Comparison of ENCODE assay signal across 19 mouse cellular contexts in genomic region chr2:180959605-180960004, GRCm38 (mm10). TPM values are rescaled to one million over a fixed set of nuclear protein-coding genes. Genes with fewer than 3 reads are reported as not detected.
DNase-seq lines count a peak whose midpoint lies in the region; ATAC-seq and TF ChIP-seq lines count a peak whose summit lies in the region.
"Had no signal": no experiment of that assay in that cellular context is flagged by ENCODE, and none has a peak within 500 bp of the region (broad histone marks: within the 10 kb centered on the region; RNA-seq: fewer than 3 reads in every experiment).

No protein-coding gene starts in this region.

- H3K36me3 ChIP-seq in lung, embryonic 16.5 days (ENCODE audit: control insufficient read depth, insufficient read depth, low read length), result no peaks in the 10 kb centered on the region
- H3K36me3 ChIP-seq in C2C12 (ENCODE audit: control insufficient read depth, insufficient read depth), result no peaks in the 10 kb centered on the region
- H3K36me3 ChIP-seq in stomach, embryonic 15.5 days, result no peaks in the 10 kb centered on the region
- no peaks in the 10 kb centered on the region for H3K36me3 ChIP-seq in forebrain, embryonic 16.5 days (ENCODE audit: control insufficient read depth, insufficient read depth)
- H3K36me3 ChIP-seq: embryonic facial prominence, embryonic 13.5 days; heart, embryonic 12.5 days; hindbrain, embryonic 10.5 days; hindbrain, embryonic 15.5 days had no signal

- H3ac ChIP-seq in C2C12 (ENCODE audit: control insufficient read depth, insufficient read length, low read depth), result no peak overlapping the region

- peaks cover 5% of the 10 kb centered on the region for H3K4me1 ChIP-seq in lung, embryonic 16.5 days (replicated peaks; ENCODE audit: control insufficient read depth, insufficient read depth, low read length)
- peaks cover 8% of the 10 kb centered on the region; the same call in 1 of the 2 replicates for H3K4me1 ChIP-seq in stomach, embryonic 15.5 days
- 0 out of 2 replicates have a peak, but pooled peaks cover 3% of the 10 kb centered on the region for H3K4me1 ChIP-seq in forebrain, embryonic 16.5 days (replicated peaks; ENCODE audit: control insufficient read depth, insufficient read depth, low read length)

- H3K79me2 ChIP-seq in C2C12 (ENCODE audit: control insufficient read depth, insufficient read depth), result no peaks in the 10 kb centered on the region

- H3K9ac ChIP-seq in lung, embryonic 16.5 days (ENCODE audit: low read length), result no peak overlapping the region
- no peak overlapping the region for H3K9ac ChIP-seq in stomach, embryonic 15.5 days
- H3K9ac ChIP-seq in forebrain, embryonic 16.5 days (replicated peaks; ENCODE audit: low read depth, low read length), result no peak overlapping the region
- H3K9ac ChIP-seq: embryonic facial prominence, embryonic 13.5 days; forebrain, embryonic 13.5 days; heart, embryonic 12.5 days; hindbrain, embryonic 15.5 days had no signal

- H3K79me3 ChIP-seq in C2C12 (ENCODE audit: low read depth), result no peaks in the 10 kb centered on the region

- TF ChIP-seq CTCF in C2C12 (IDR thresholded peaks at IDR 0.05; ENCODE audit: control insufficient read depth, insufficient read depth, insufficient read length) (no peak), Patski (IDR thresholded peaks at IDR 0.05) (no peak)

- H3K27me3 ChIP-seq in lung, embryonic 16.5 days (ENCODE audit: control insufficient read depth, insufficient read depth, low read depth, low read length), result peaks cover 7% of the 10 kb centered on the region; the same call in 1 of the 2 replicates
- H3K27me3 ChIP-seq in C2C12 (ENCODE audit: control insufficient read depth, insufficient read depth, insufficient read length) (peaks cover 41% of the 10 kb centered on the region), Patski (no peaks in the 10 kb centered on the region)
- H3K27me3 ChIP-seq in stomach, embryonic 15.5 days (replicated peaks), result no peaks in the 10 kb centered on the region
- H3K27me3 ChIP-seq in forebrain, embryonic 16.5 days (replicated peaks; ENCODE audit: control insufficient read depth, insufficient read depth, low read length), result no peaks in the 10 kb centered on the region
- H3K27me3 ChIP-seq: hindbrain, embryonic 15.5 days had no signal

- CTCF ChIA-PET in Patski (lab: Charles Lee), result interaction anchor here (10.9 kb wide), 1 partner anchor 32 kb away, joined by 123 read pairs; the partner anchor contains the start of gene Birc7

- no peak for DNase-seq in lung, postnatal 10 days
- no peak for DNase-seq in Patski (ENCODE audit: low read depth, low spot score)
- no peak for DNase-seq in MN1 (ENCODE audit: low spot score)
- DNase-seq: adrenal gland, postnatal 14 days; B cell, adult 2 months; cerebellum, adult 18-20 months; cerebellum, adult 9-11 months; cerebellum, postnatal 36 days; gastrocnemius, adult 2 months; gastrocnemius, postnatal 25 days had no signal

- no peak overlapping the region for H3K4me3 ChIP-seq in lung, embryonic 16.5 days (ENCODE audit: low read length)
- no peak overlapping the region for H3K4me3 ChIP-seq in C2C12 (ENCODE audit: insufficient read depth, poor library complexity, severe bottlenecking)
- H3K4me3 ChIP-seq in stomach, embryonic 15.5 days (replicated peaks), result no peak overlapping the region
- no peak overlapping the region for H3K4me3 ChIP-seq in forebrain, embryonic 16.5 days (replicated peaks; ENCODE audit: low read length)
- H3K4me3 ChIP-seq: embryonic facial prominence, embryonic 13.5 days; forebrain, embryonic 13.5 days; gastrocnemius, adult 2 months; heart, embryonic 12.5 days; hindbrain, embryonic 10.5 days; hindbrain, embryonic 15.5 days had no signal

- H3K27ac ChIP-seq in lung, embryonic 16.5 days (ENCODE audit: low read length), result peak overlapping the region; percentile 74
- H3K27ac ChIP-seq in stomach, embryonic 15.5 days, result peak overlapping the region; percentile 33; the same call in 1 of the 2 replicates
- no peak overlapping the region for H3K27ac ChIP-seq in forebrain, embryonic 16.5 days (ENCODE audit: low read length)
- H3K27ac ChIP-seq: embryonic facial prominence, embryonic 13.5 days; forebrain, embryonic 13.5 days; gastrocnemius, adult 2 months; hindbrain, embryonic 10.5 days; hindbrain, embryonic 15.5 days had no signal

- ATAC-seq in lung, embryonic 16.5 days (ENCODE audit: low read depth), result peak; percentile 32; the same call in 1 of the 2 replicates
- ATAC-seq in Patski, result peak; percentile 64
- no peak for ATAC-seq in stomach, embryonic 15.5 days (ENCODE audit: insufficient read depth, low FRiP score, low read depth)
- ATAC-seq in forebrain, embryonic 16.5 days, result no peak
- ATAC-seq: forebrain, embryonic 13.5 days had no signal

- WGBS in lung, embryonic 16.5 days, result 54% methylated on average over 7 of the region's 7 CpGs
- 61% methylated on average over 7 of the region's 7 CpGs for WGBS in stomach, embryonic 15.5 days
- WGBS in forebrain, embryonic 16.5 days, result 80% methylated on average over 7 of the region's 7 CpGs

- no peak overlapping the region for H3K4me2 ChIP-seq in lung, embryonic 16.5 days (ENCODE audit: low read depth, low read length)
- H3K4me2 ChIP-seq in stomach, embryonic 15.5 days, result no peak overlapping the region
- H3K4me2 ChIP-seq in forebrain, embryonic 16.5 days (ENCODE audit: low read length), result no peak overlapping the region
- H3K4me2 ChIP-seq: embryonic facial prominence, embryonic 13.5 days; forebrain, embryonic 13.5 days; heart, embryonic 12.5 days; hindbrain, embryonic 15.5 days had no signal

- POLR2A ChIA-PET in Patski (lab: Charles Lee), result no interaction called here

- H3K9me3 ChIP-seq in lung, embryonic 16.5 days (ENCODE audit: control insufficient read depth, low read length), result no peaks in the 10 kb centered on the region
- no peaks in the 10 kb centered on the region for H3K9me3 ChIP-seq in stomach, embryonic 15.5 days
- H3K9me3 ChIP-seq in forebrain, embryonic 16.5 days (ENCODE audit: control insufficient read depth, low read length), result no peaks in the 10 kb centered on the region
- H3K9me3 ChIP-seq: embryonic facial prominence, embryonic 13.5 days; forebrain, embryonic 13.5 days; heart, embryonic 12.5 days; hindbrain, embryonic 10.5 days; hindbrain, embryonic 15.5 days had no signal

- in situ Hi-C loops in Patski (cut with MboI; ENCODE audit: low pct_unique_long_range_greater_than_20kb), result loop anchor here (5.0 kb wide), 1 partner anchor 37 kb away; the partner anchor contains the start of gene Ythdf1

TF ChIP-seq in C2C12, 6 proteins besides CTCF, POLR2A, EP300 and RAD21:
- TF ChIP-seq CEBPB (IDR thresholded peaks at IDR 0.05; ENCODE audit: low read depth) (peak; percentile 19), MYOG (IDR thresholded peaks at IDR 0.05; ENCODE audit: control insufficient read depth, extremely low read depth, insufficient read length) (no peak)

RNA-seq across cellular contexts. Expression of gene Nkain4, which starts 5.1 kb away (rescaled TPM):
- polyA plus RNA-seq in lung, embryonic 16.5 days (2015; fragmentation: Nextera tagmentation; extraction: Ambion mirVana), result 98.4 and 106 TPM in 2 replicates
- polyA plus RNA-seq in C2C12 (2012; fragmentation: generic; extraction: Trizol) (not detected), Patski (2021) (0.59 TPM)
- polyA plus RNA-seq in stomach, embryonic 15.5 days (2015; fragmentation: Nextera tagmentation; extraction: Ambion mirVana), result 50.8 and 52.4 TPM in 2 replicates
- polyA plus RNA-seq in forebrain, embryonic 16.5 days (2015; fragmentation: Nextera tagmentation; extraction: Ambion mirVana), result 52.3 and 56.7 TPM in 2 replicates

RNA-seq across cellular contexts. Expression of gene Arfgap1, which starts 7.4 kb away (rescaled TPM):
- polyA plus RNA-seq in lung, embryonic 16.5 days (2015; fragmentation: Nextera tagmentation; extraction: Ambion mirVana), result 96.2 and 98.6 TPM in 2 replicates
- polyA plus RNA-seq in C2C12 (2012; fragmentation: generic; extraction: Trizol) (46.6 TPM), Patski (2021) (56.2 TPM)
- 92.7 and 103 TPM in 2 replicates for polyA plus RNA-seq in stomach, embryonic 15.5 days (2015; fragmentation: Nextera tagmentation; extraction: Ambion mirVana)
- 103 and 125 TPM in 2 replicates for polyA plus RNA-seq in forebrain, embryonic 16.5 days (2015; fragmentation: Nextera tagmentation; extraction: Ambion mirVana)

RNA-seq across cellular contexts. Expression of gene Col20a1, which starts 26.7 kb away (rescaled TPM):
- polyA plus RNA-seq in lung, embryonic 16.5 days (2015; fragmentation: Nextera tagmentation; extraction: Ambion mirVana), result 0.09 and 0.30 TPM in 2 replicates
- polyA plus RNA-seq in C2C12 (2012; fragmentation: generic; extraction: Trizol) (0.07 TPM), Patski (2021) (0.30 TPM)
- 0.71 and 1.1 TPM in 2 replicates for polyA plus RNA-seq in stomach, embryonic 15.5 days (2015; fragmentation: Nextera tagmentation; extraction: Ambion mirVana)
- polyA plus RNA-seq in forebrain, embryonic 16.5 days (2015; fragmentation: Nextera tagmentation; extraction: Ambion mirVana), result 0.13 and 0.15 TPM in 2 replicates

RNA-seq across cellular contexts. Expression of gene Birc7, which starts 30.8 kb away (rescaled TPM):
- polyA plus RNA-seq in lung, embryonic 16.5 days (2015; fragmentation: Nextera tagmentation; extraction: Ambion mirVana), result 0.14 TPM in 1 of 2 replicates, not detected in the other
- not detected for polyA plus RNA-seq in C2C12 (2012; fragmentation: generic; extraction: Trizol)
- polyA plus RNA-seq in Patski (2021), result not detected
- polyA plus RNA-seq in stomach, embryonic 15.5 days (2015; fragmentation: Nextera tagmentation; extraction: Ambion mirVana), result 0.14 TPM in 1 of 2 replicates, not detected in the other
- not detected in 2 replicates for polyA plus RNA-seq in forebrain, embryonic 16.5 days (2015; fragmentation: Nextera tagmentation; extraction: Ambion mirVana)
- polyA plus RNA-seq: embryonic facial prominence, embryonic 13.5 days had no signal

RNA-seq across cellular contexts. Expression of gene Ythdf1, which starts 38.9 kb away (rescaled TPM):
- 13.4 and 14.9 TPM in 2 replicates for polyA plus RNA-seq in lung, embryonic 16.5 days (2015; fragmentation: Nextera tagmentation; extraction: Ambion mirVana)
- 33.4 TPM for polyA plus RNA-seq in C2C12 (2012; fragmentation: generic; extraction: Trizol)
- 51.7 TPM for polyA plus RNA-seq in Patski (2021)
- polyA plus RNA-seq in stomach, embryonic 15.5 days (2015; fragmentation: Nextera tagmentation; extraction: Ambion mirVana), result 51.0 and 52.9 TPM in 2 replicates
- 44.9 and 50.1 TPM in 2 replicates for polyA plus RNA-seq in forebrain, embryonic 16.5 days (2015; fragmentation: Nextera tagmentation; extraction: Ambion mirVana)

Comparison
In these comparisons a context has a peak if more than half of its experiments do, and no peak if none do; other contexts are left out.
1. ATAC-seq: peak in lung, embryonic 16.5 days (single experiment) and Patski (single experiment); none in stomach, embryonic 15.5 days (single experiment) and forebrain, embryonic 16.5 days (single experiment).
2. RNA of gene Nkain4, which starts 5.1 kb away (polyA plus RNA-seq): 98.4 to 106 TPM in lung, embryonic 16.5 days, 52.3 to 56.7 TPM in forebrain, embryonic 16.5 days and 50.8 to 52.4 TPM in stomach, embryonic 15.5 days; 0.59 TPM in Patski (single experiment) and not detected in C2C12 (single experiment); every median in the first group is over 10 times any median in the second.